Mouse (Mus musculus) stomach, embryonic 16.5 days (tissue): ENCODE data around the gene Prpsap1. TPM values are rescaled to one million over a fixed set of nuclear protein-coding genes. Genes with fewer than 3 reads are reported as not detected.

Experiments
- ATAC-seq: fragments of 200-750 bp; cut with Nextera tagmentation; 2 replicates; pipeline ENCODE4 v1.8.0; 2017; ENCODE audit warnings: moderate number of reproducible peaks, moderate TSS enrichment; ENCODE audit not compliant: insufficient read depth, low FRiP score
- H3K27ac ChIP-seq: fragments of 300-500 bp; sonication (generic); 2 replicates; pipeline ENCODE4 v1.5.1; 2014; ENCODE audit warnings: low read length
- H3K27me3 ChIP-seq: fragments of 300-500 bp; sonication (generic); 2 replicates; pipeline ENCODE4 v1.6.1; 2014; ENCODE audit warnings: low read length, control low read depth, mixed read lengths; ENCODE audit not compliant: control insufficient read depth, insufficient read depth
- H3K36me3 ChIP-seq: fragments of 300-500 bp; sonication (generic); 2 replicates; pipeline ENCODE4 v1.6.1; 2014; ENCODE audit warnings: low read length; ENCODE audit not compliant: control insufficient read depth, insufficient read depth
- H3K4me1 ChIP-seq: fragments of 300-500 bp; sonication (generic); 2 replicates; pipeline ENCODE4 v1.6.1; 2014; ENCODE audit warnings: low read length, control low read depth, mixed read lengths; ENCODE audit not compliant: control insufficient read depth, insufficient read depth
- H3K4me2 ChIP-seq: fragments of 300-500 bp; sonication (generic); 2 replicates; pipeline ENCODE4 v1.6.1; 2014; ENCODE audit warnings: low read depth, low read length, mixed read lengths
- H3K4me3 ChIP-seq: fragments of 300-500 bp; sonication (generic); replicated peaks from 2 replicates; pipeline ENCODE4 v1.5.1; 2014; ENCODE audit warnings: mild to moderate bottlenecking, low read length
- H3K9ac ChIP-seq: fragments of 300-500 bp; sonication (generic); 2 replicates; pipeline ENCODE4 v1.6.1; 2014; ENCODE audit warnings: low read length
- H3K9me3 ChIP-seq: fragments of 300-500 bp; sonication (generic); replicated peaks from 2 replicates; pipeline ENCODE4 v1.6.1; 2016; ENCODE audit warnings: low read length, control low read depth; ENCODE audit not compliant: control insufficient read depth
- WGBS: fragments of 180-500 bp; shearing (Covaris S2); extraction: QIAGEN DNeasy Blood & Tissue Kit; methylation state at CpG from one replicate; pipeline ENCODE4 v1.1.7; 2014; 5-methylcytosine and 5-hydroxymethylcytosine counted together
- polyA plus RNA-seq: library from polyadenylated mRNA; unstranded; fragments of >200 nt; fragmentation: Nextera tagmentation; extraction: Ambion mirVana; gene quantifications from 2 replicates; pipeline ENCODE4 v1.2.1, GENCODE M21; 2015

Prpsap1 gene
- polyA plus RNA-seq, 1 experiment from 2014 or later = 190 TPM

DNA sequence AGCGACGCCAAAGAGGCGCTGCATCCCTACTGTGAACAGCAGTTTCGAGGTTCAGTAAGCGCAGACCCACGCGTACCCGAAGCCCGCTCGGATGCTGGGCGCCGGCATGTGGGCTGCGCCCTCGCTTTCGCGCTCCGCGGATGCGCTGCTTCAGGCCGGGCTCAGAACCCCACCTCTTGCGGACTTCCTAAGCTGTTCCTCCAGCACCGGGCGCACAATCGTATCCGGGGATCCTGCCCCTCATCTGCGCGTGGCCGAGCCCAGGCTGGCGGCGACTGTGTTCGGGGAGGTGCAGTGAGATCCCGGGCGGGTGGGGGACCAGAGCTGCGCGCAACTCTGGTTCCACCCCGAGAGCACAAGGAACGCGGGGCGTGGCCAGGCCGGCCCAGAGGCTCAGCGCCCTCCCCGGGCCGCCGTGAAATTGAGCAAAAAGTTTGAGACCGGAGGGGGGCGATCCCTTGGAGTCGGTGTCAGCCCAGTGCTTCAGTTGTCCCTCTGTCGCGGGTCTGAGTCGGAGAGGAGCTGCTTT lies 38.9 kb upstream of the Prpsap1 start:
- H3K4me1 ChIP-seq = peaks cover 35% of the 10 kb centered on the region
- under 1% methylated on average over 50 of the region's 50 CpGs for WGBS

DNA sequence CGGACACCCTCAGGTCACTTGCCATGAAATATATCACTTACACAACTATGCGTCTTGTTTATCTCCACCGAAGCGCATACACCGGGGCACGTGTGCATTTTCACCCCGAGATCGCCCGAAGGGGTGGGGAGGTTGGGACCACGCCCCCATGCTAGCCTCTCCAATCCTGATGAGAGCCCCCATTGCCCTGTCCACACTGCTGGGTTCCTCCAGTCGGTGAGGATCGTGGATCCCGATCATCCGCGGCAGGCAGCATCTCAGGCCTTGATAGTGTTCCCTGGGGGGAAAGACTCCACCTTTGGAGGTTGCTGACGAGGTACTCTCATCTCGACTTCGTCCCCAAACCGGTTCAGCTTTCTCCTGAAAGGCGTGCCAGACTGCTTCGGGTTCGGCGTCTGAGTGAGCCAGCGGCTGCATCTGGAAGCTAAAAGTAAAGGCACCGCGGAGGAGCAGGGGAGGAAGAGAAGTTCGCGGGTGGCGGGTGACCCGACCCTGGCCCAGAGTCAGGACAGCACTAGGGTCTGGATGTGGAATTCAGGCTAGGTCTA lies 38.3 kb upstream of the Prpsap1 start:
- Histone ChIP-seq H3K27ac (peak overlapping the region; percentile 74), H3K4me3 (peak overlapping the region; percentile 65), H3K4me2 (peak overlapping the region; percentile 97), H3K4me1 (peaks cover 35% of the 10 kb centered on the region), H3K36me3 (no peaks in the 10 kb centered on the region), H3K9ac (peak overlapping the region; percentile 78), H3K27me3 (peaks cover 9% of the 10 kb centered on the region), H3K9me3 (no peaks in the 10 kb centered on the region)
- WGBS = under 1% methylated on average over 30 of the region's 30 CpGs
- ATAC-seq = no peak; the same call in 1 of the 2 replicates

More for the DNA sequence above, 38.9 kb upstream of the Prpsap1 start:
- Histone ChIP-seq H3K9me3 (no peaks in the 10 kb centered on the region), H3K36me3 (no peaks in the 10 kb centered on the region), H3K27ac (peak overlapping the region; percentile 74), H3K9ac (peak overlapping the region; percentile 78), H3K4me2 (peak overlapping the region; percentile 97), H3K4me3 (peak overlapping the region; percentile 65), H3K27me3 (peaks cover 9% of the 10 kb centered on the region)
- peak; percentile 76 for ATAC-seq

DNA sequence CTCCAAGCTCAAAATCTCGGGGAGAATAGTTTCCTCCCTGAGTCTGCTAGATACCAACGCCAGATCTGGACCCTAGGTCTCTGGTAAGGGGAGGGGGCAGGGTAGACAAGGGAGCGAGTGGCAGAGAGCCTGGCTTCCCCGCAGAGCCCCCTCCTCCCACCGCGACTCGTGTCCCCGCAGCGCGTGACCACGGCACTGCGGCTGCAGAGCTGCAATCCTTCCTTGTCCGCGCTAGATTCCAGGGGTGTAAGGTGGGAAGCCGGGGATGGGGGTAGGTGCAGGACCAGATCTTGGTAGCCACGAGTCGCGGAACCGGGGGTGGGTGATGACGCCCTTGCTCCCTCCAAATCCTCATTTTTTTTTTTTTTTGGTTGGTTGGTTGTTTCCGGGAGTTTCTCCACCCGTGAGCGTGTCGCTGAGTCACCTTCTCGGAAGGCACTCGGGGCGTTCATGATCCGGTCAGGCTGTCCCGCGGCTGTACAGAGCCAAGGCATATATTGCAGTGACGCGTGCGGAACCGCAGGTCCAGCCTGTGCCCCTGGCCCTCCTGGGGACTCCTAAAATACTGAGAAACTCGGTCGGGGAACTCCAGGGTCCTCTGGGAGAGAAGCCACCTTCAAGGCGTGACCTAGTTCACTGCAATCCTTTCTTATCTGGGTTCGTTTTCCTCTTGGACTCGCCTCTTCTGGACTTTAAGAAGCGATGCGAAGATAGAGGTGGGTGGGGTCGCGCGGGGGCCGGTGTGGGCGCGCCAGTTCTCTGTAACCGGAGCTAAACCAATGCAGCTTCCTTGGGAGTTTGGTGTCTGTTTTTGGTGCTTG lies 37.6 kb upstream of the Prpsap1 start:
- H3K4me1 ChIP-seq = peaks cover 35% of the 10 kb centered on the region
- H3K27me3 ChIP-seq = peaks cover 9% of the 10 kb centered on the region
- H3K36me3 ChIP-seq = no peaks in the 10 kb centered on the region
- H3K9ac ChIP-seq = peak overlapping the region; percentile 78
- WGBS = 2% methylated on average over 48 of the region's 48 CpGs
- H3K4me3 ChIP-seq = peak overlapping the region; percentile 65
- H3K4me2 ChIP-seq = peak overlapping the region; percentile 97
- no peaks in the 10 kb centered on the region for H3K9me3 ChIP-seq
- ATAC-seq = no peak
- peak overlapping the region; percentile 41 for H3K27ac ChIP-seq

DNA sequence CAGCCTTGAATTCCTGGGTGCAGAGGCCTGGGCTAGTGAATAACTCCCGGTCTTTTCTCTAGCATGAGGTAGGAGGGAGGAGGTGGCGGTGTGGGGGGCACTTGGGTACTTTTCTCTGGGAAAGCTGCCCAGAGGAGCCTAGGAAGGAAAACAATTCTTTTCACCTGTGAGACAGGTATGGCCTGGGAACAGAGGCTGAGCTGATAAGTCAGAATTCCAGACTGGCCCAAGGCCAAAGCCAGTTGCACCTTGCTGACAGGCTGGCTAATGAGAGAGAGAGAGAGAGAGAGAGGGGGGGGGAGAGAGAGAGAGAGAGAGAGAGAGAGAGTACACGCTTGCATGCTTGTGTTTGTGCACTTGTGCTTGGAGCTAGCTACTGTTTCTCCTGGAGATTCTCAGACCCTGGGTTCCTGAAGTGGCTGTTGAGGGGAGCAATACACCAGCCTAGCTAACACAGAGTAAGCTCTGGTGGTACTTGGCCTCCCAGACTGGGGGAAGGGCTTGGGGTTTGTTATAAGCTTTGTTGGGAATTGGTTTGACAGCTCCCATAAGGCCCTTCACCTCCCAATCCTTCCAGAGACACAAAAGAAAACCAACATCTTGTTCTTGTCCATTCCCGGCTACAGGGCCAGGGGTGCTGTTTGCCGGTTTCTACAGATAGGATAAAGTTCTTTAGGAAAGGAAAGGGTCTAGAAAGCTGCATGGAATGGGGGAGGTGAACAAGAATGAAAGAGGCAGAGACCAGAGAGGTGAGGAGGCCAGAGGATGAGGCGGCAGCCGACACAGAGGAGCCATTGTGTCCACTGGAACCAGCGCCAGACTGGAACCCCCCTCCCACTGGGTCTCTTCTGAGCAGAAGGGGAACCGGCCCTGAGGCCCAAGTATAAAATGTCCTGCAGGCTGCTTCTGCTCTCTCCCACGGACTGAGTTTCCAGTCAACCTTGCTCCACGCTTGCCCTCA lies 36.5 kb upstream of the Prpsap1 start, which contains the start of gene Sphk1:
TSS of gene Sphk1 (plus strand) at position 739 of the 961 bp plus-strand sequence.
- peaks cover 35% of the 10 kb centered on the region for H3K4me1 ChIP-seq
- peaks cover 9% of the 10 kb centered on the region for H3K27me3 ChIP-seq
- no peak for ATAC-seq
- WGBS = 32% methylated on average over 11 of the region's 11 CpGs
- H3K27ac ChIP-seq = peak within 1 kb of the TSS; percentile 48
- peak within 1 kb of the TSS; percentile 65 for H3K4me3 ChIP-seq
- peak within 1 kb of the TSS; percentile 78 for H3K9ac ChIP-seq
- peak within 1 kb of the TSS; percentile 97 for H3K4me2 ChIP-seq
- H3K9me3 ChIP-seq = no peaks in the 10 kb centered on the region
- no peaks in the 10 kb centered on the region for H3K36me3 ChIP-seq

DNA sequence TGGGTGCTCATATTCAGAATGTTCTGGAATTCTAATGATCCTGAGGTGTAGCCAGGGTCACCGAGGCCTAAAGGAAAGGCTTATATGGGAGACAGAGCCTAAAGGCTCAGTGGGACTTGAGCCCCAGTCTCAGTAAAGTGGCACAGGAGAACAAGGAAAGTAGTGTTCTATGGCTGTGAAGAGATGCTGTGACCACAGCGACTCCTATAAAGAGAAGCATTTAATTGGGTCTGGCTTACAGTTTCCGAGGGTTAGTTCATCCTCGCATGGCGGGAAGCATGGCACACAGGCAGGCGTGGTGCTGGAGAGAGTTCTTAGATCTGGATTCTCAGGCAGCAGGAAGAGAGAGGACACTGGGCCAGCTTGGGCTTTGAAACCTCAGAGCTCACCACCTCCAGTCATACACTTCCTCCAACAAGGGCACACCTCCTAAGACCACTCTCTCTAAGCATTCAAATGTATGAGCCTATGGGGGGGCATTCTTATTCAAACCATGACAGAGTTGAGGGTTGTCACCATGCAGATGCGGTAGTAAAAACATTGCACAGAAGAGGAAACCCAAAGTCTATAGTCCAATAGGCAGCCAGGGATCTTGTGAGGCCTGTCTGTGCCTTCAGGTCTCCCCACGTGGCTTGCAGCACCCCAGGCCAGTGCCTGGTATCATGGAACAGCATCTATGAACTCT lies 34.8 kb upstream of the Prpsap1 start:
- H3K36me3 ChIP-seq = no peaks in the 10 kb centered on the region
- ATAC-seq = no peak
- no peak overlapping the region for H3K4me3 ChIP-seq
- no peaks in the 10 kb centered on the region for H3K9me3 ChIP-seq
- WGBS = 78% methylated on average over 8 of the region's 8 CpGs
- H3K4me2 ChIP-seq = no peak overlapping the region
- H3K27ac ChIP-seq = no peak overlapping the region
- H3K4me1 ChIP-seq = peaks cover 39% of the 10 kb centered on the region
- H3K9ac ChIP-seq = no peak overlapping the region
- H3K27me3 ChIP-seq = peaks cover 6% of the 10 kb centered on the region

DNA sequence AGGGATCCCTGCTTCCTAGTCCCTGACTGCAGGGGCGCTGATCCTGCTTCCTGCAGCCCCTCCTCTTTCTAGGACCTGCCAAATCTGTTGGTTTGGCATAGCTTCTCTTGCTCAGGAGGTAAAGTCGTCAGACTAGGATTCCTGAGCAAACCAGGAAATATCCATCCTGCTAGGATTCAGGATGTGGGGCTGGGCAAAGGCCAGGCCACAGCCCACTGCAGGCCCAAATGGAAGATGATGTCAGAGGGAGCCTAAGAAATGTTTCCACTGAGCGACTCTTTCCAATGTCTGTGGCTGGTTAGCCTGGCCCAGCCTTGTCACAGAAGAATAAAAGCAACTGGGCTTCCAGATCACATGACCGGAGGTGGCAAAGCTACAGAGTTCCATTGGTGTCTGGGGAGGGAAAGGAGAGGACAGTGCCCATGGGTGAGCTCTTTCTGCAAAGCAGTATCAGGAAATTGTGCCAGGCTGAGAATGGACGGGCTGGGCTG lies 29.7 kb upstream of the Prpsap1 start:
- no peak overlapping the region for H3K4me3 ChIP-seq
- peaks cover 30% of the 10 kb centered on the region for H3K4me1 ChIP-seq
- no peak overlapping the region for H3K4me2 ChIP-seq
- no peaks in the 10 kb centered on the region for H3K9me3 ChIP-seq
- WGBS = 35% methylated on average over 5 of the region's 5 CpGs
- H3K36me3 ChIP-seq = no peaks in the 10 kb centered on the region
- peak; percentile 59 for ATAC-seq
- peak overlapping the region; percentile 80 for H3K27ac ChIP-seq
- H3K9ac ChIP-seq = 0 out of 2 replicates have a peak overlapping the region, but pooled peaks have one; percentile 37
- H3K27me3 ChIP-seq = no peaks in the 10 kb centered on the region

GRCm38 (mm10) chr11:116522886-116523698 lies 29.1 kb upstream of the Prpsap1 start:
- Histone ChIP-seq H3K9me3 (no peaks in the 10 kb centered on the region), H3K9ac (0 out of 2 replicates have a peak overlapping the region, but pooled peaks have one; percentile 37), H3K4me1 (peaks cover 34% of the 10 kb centered on the region), H3K27me3 (no peaks in the 10 kb centered on the region), H3K4me2 (no peak overlapping the region), H3K36me3 (no peaks in the 10 kb centered on the region), H3K4me3 (no peak overlapping the region), H3K27ac (peak overlapping the region; percentile 80)
- WGBS = 47% methylated on average over 16 of the region's 16 CpGs
- ATAC-seq = no peak
